Mouse (Mus musculus) brain, embryonic 14.5 days (tissue): ENCODE results near the gene Cln3.

Source experiments
- CTCF ChIP-seq: fragments of 200-500 bp; IDR thresholded peaks from 2 replicates; pipeline ENCODE4 v1.5.1; 2012; ENCODE audit warnings: inconsistent platforms, mild to moderate bottlenecking, moderate library complexity, borderline replicate concordance; ENCODE audit not compliant: insufficient read depth, insufficient read length; ENCODE audit errors: extremely low read depth
- POLR2A ChIP-seq: fragments of 200-500 bp; IDR thresholded peaks from 2 replicates; pipeline ENCODE4 v1.6.1; 2012; ENCODE audit warnings: mild to moderate bottlenecking, inconsistent platforms, borderline replicate concordance; ENCODE audit not compliant: poor library complexity, insufficient read depth, insufficient read length, severe bottlenecking; ENCODE audit errors: extremely low read depth

- TF ChIP-seq CTCF (no peak), POLR2A (no peak)
Observed at GRCm38 (mm10) chr7:126535766-126536165, 49.9 kb downstream of the Cln3 start.
